Mouse (Mus musculus): Measurements from ENCODE around the gene Il20. TPM values are rescaled to one million over a fixed set of nuclear protein-coding genes. Genes with fewer than 3 reads are reported as not detected.

Gene Il20
- not detected for polyA plus RNA-seq (2014; fragmentation: Illumina TruSeq; extraction: RNeasy Lipid Tissue Mini Kit (QIAGEN cat#74804); ENCODE audit: low replicate concordance)

DNA sequence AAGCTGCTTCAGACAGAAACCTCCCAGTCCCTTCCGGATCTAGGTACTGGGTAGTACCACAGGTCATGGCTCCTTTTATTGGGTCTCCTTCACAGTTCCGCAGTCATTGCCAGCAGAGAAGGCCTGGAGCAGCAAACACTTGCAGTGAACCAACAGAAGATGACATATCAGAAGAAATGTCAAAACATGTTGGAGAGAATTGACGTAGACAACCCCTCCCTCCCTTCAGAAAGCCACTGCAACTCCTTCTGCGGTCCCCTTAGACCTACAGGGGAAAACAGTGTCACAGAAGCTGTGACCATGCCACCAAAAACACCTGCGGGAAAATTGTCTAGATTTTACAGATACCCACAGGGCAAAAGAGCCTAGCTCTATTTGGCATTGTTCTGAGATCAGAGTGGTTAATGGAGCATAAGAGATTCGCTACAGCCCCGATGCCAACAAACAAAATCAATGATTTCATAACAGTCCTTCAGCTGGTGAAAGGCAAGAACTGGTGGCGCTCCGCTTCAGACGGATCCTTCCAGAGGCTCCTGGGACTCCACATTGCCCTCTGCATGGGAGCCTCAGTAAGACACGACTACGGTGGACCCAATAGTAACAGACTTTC lies at the start of gene Il20:
Gene Il20 (minus strand): TSS at position 51 of the 610 bp plus-strand sequence.

DNA sequence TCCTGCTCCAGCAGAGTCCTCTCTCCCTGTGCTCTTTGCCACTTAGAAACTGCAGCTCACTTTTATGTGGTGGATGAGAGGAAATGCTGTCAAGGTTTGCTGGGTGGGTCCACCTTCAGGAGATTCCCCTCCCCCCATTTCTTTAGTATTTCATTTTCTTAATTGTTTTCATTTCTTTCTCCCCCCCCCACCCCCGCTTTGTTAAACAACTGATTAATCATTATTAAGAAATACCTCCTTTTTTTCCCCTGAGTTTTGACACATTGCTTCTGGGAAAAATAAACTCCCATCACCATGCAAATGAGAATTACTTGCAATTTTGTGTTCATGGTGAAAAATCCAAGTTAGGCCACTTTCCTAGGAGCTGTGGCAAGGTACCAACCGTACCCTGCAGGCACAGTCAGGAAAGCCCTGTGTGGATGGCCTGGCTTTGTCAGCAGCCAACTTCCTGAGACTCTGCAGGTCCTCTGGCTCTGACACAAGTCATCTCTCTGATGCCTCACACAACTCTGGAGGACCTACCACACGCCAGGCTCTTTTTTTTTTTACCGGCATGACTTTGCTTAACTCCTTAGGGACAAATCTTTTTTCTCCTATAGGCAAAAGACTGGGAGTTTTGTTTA lies 28.9 kb upstream of the Il20 start, which contains the start of gene Il19:
Gene Il19 (minus strand): TSS at position 51 of the 623 bp plus-strand sequence.

GRCm38 (mm10) chr1:130887354-130887753 lies 23.9 kb downstream of the Il20 start, which contains the start of gene Il24:
Il24 (minus strand) TSS chr1:130887454.

GRCm38 (mm10) chr1:130865541-130866221 lies 45.6 kb downstream of the Il20 start, which contains the start of gene Fcmr:
Fcmr (plus strand) TSS chr1:130865669.

Other genes starting within 250 kb of the Il20 start
- 1.9 TPM for gene C4bp, start 249.8 kb downstream of the Il20 start, polyA plus RNA-seq (2014; fragmentation: Illumina TruSeq; extraction: RNeasy Lipid Tissue Mini Kit (QIAGEN cat#74804); ENCODE audit: low replicate concordance)
- gene Gm29427, start 195.7 kb downstream of the Il20 start, polyA plus RNA-seq (2014; fragmentation: Illumina TruSeq; extraction: RNeasy Lipid Tissue Mini Kit (QIAGEN cat#74804); ENCODE audit: low replicate concordance) = 1.5 TPM
- gene Yod1, start 194.1 kb downstream of the Il20 start, polyA plus RNA-seq (2014; fragmentation: Illumina TruSeq; extraction: RNeasy Lipid Tissue Mini Kit (QIAGEN cat#74804); ENCODE audit: low replicate concordance) = 21.0 TPM
- gene Pfkfb2, start 182.2 kb downstream of the Il20 start, polyA plus RNA-seq (2014; fragmentation: Illumina TruSeq; extraction: RNeasy Lipid Tissue Mini Kit (QIAGEN cat#74804); ENCODE audit: low replicate concordance) = 38.7 TPM
- 15.9 TPM for gene AA986860, start 179.5 kb downstream of the Il20 start, polyA plus RNA-seq (2014; fragmentation: Illumina TruSeq; extraction: RNeasy Lipid Tissue Mini Kit (QIAGEN cat#74804); ENCODE audit: low replicate concordance)
- gene Fcamr, start 110.5 kb downstream of the Il20 start, polyA plus RNA-seq (2014; fragmentation: Illumina TruSeq; extraction: RNeasy Lipid Tissue Mini Kit (QIAGEN cat#74804); ENCODE audit: low replicate concordance) = not detected
- gene Pigr, start 84.8 kb downstream of the Il20 start, polyA plus RNA-seq (2014; fragmentation: Illumina TruSeq; extraction: RNeasy Lipid Tissue Mini Kit (QIAGEN cat#74804); ENCODE audit: low replicate concordance) = 3,567 TPM
- 2.6 TPM for gene Fcmr, start 45.8 kb downstream of the Il20 start, polyA plus RNA-seq (2014; fragmentation: Illumina TruSeq; extraction: RNeasy Lipid Tissue Mini Kit (QIAGEN cat#74804); ENCODE audit: low replicate concordance)
- not detected for gene Il24, start 24.0 kb downstream of the Il20 start, polyA plus RNA-seq (2014; fragmentation: Illumina TruSeq; extraction: RNeasy Lipid Tissue Mini Kit (QIAGEN cat#74804); ENCODE audit: low replicate concordance)
- gene Il19, start 28.7 kb upstream of the Il20 start, polyA plus RNA-seq (2014; fragmentation: Illumina TruSeq; extraction: RNeasy Lipid Tissue Mini Kit (QIAGEN cat#74804); ENCODE audit: low replicate concordance) = not detected
- gene Il10, start 108.4 kb upstream of the Il20 start, polyA plus RNA-seq (2014; fragmentation: Illumina TruSeq; extraction: RNeasy Lipid Tissue Mini Kit (QIAGEN cat#74804); ENCODE audit: low replicate concordance) = 0.45 TPM
- gene Mapkapk2, start 186.4 kb upstream of the Il20 start, polyA plus RNA-seq (2014; fragmentation: Illumina TruSeq; extraction: RNeasy Lipid Tissue Mini Kit (QIAGEN cat#74804); ENCODE audit: low replicate concordance) = 20.0 TPM
- gene Dyrk3, start 226.9 kb upstream of the Il20 start, polyA plus RNA-seq (2014; fragmentation: Illumina TruSeq; extraction: RNeasy Lipid Tissue Mini Kit (QIAGEN cat#74804); ENCODE audit: low replicate concordance) = 0.26 TPM
- gene Eif2d, start 241.7 kb upstream of the Il20 start, polyA plus RNA-seq (2014; fragmentation: Illumina TruSeq; extraction: RNeasy Lipid Tissue Mini Kit (QIAGEN cat#74804); ENCODE audit: low replicate concordance) = 15.0 TPM

All from small intestine, adult 10 weeks (tissue).